Mouse (Mus musculus) heart, postnatal 10 days (tissue): ENCODE data around the gene Map2k3. TPM values are rescaled to one million over a fixed set of nuclear protein-coding genes. Genes with fewer than 3 reads are reported as not detected.
"Not testable (repeated sequence)": the region's sequence is repeated elsewhere in the genome, so short reads cannot be mapped to it uniquely, and the experiment has no call there.

Experiments used
- DNase-seq, 2 experiments: peaks; one replicate each; pipeline ENCODE4 v3.0.0; 2021
- intact Hi-C: fragments of 180-260 bp; cut with DNase I; formaldehyde crosslinking; loops from one replicate; pipeline ENCODE4 v1.15.1; 2025
- total RNA-seq, 2 experiments: library from RNA; stranded (reverse); gene quantifications; 2 replicates each; pipeline ENCODE4 v1.2.3; 2021

The Map2k3 gene
- 10 to 100 TPM; 56.2 to 57.1 TPM for total RNA-seq

DNA sequence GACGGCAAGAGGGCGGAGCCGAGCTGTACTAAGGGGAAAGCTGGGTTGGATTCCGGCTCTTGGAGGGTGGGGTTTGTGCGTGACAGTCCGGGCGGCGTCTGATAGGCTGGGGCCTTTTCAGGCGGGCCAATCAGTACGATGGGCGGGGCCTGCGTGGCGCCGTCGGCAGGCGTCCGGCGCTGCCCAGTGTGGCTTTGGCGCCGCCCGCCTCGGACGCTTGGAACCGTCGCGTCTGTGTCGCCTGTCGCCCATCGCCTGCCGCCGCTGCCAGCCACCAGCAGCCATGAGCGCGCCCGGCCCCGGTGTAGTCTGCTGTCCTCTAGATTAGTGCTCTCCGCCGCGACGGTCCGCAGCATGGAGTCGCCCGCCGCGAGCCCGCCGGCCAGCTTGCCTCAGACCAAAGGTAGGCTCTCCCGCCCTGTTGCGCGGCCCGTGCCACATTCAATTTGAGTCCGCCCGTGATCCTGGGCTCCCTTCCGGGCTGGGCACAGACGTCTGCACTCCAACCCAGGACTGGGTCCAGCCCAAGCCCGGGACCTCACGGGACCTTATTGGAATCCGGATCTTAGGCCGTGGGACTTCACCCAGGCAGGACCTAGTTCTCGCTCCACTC is at the start of gene Map2k3:
Map2k3 (plus strand) TSS at position 165 of the 613 bp plus-strand sequence.
- intact Hi-C loops = loop anchor here (2.0 to 10.0 kb wide), 2 partner anchors 53 to 333 kb away; partner anchors contain the start of genes Aldh3a2 and Tmem11
- DNase-seq = peak; percentile 98

DNA sequence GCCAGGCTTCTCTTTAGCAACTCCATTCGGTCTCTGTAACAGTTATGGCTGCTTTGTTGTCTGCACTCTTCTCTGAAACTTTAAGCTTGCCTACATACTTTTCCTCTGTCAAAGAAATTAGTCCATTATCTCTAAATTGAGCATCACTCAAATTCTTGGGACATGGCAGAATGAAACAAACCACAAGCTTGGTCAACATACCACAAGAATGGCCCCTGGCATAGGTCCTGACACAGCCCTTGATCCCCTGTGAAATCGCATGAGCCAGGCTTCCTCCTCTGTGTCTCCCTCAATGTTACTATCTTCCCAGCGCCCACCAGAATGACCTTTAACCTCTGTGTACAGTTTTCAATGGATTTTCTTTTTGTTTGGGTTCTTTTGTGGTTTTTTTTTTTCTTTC is 49.4 kb upstream of the Map2k3 start:
- intact Hi-C loops = no loop called here
- DNase-seq = no peak

DNA sequence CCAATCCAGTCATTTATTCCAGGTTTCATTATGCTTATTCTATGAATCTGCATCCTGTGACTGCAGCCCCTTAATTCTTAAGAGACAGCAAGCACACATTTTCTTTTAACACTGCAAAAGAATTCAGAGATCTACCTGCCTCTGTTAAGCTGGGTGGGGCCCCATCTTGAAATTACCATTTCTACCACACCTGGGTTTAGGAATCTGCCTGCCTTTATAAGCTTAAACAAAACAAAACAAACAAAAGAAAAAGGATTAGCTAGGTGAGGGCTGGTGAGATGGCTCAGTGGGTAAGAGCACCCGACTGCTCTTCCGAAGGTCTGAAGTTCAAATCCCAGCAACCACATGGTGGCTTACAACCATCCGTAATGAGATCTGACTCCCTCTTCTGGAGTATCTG is 44.8 kb upstream of the Map2k3 start:
- intact Hi-C loops, DNase-seq: not testable (repeated sequence)

DNA sequence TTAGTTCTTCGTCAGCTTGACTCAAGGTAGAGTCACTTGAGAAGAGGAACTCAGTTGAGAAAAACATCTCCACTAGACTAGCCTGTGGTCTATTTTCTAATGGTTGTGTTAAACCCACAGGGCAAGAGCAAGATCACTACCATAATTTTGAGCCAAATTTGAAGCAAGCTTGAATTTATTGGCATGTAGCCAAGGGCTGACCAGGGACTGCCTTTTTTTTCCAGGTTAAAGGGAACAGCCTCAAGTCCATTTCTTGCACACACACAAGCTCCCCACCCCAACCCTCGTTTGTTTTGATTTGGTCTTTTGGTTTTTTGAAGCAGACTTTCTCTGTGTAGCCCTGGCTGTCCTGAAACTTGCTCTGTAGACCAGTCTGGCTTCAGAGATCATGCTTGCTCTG is 42.0 kb upstream of the Map2k3 start:
- intact Hi-C loops = no loop called here
- no peak for DNase-seq

DNA sequence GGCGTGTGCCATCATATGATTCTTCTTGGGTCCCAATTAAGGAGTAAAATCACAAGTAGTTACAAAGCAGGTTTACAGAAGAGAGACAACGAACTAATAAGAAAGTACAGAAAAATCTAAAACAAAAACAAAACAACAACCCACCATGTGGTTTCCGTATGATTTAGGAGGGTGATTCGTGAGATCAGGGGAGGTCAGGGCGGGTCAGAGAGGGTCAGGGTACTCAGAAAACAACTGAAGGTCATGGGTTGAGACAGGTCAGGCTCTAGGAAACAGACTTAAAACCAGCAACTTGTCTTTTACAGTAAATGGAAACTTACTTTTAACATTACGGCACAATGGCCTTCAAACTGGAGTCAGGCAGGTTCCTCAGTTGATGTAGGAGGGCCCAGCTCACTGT is 41.5 kb upstream of the Map2k3 start:
- intact Hi-C loops = no loop called here
- DNase-seq = no peak

DNA sequence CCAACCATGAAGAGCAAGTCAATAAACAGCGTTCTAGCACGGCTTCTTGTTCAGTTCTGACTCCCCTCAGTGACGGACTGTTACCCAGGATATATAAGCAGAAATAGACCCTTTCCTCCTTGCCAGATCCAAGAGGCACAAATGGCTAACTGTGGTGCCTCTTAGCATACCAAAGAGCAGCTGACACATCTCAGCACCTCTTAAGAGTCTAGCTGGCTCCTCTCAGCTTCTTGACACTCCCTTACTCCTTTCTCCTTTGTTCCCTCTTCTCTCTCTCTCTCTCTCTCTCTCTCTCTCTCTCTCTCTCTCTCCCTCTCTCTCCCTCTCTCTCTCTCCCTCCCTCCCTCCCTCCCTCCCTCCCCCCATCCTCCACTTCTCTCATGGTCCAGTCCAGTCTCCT is 41.1 kb upstream of the Map2k3 start:
- DNase-seq = no peak
- intact Hi-C loops = no loop called here

DNA sequence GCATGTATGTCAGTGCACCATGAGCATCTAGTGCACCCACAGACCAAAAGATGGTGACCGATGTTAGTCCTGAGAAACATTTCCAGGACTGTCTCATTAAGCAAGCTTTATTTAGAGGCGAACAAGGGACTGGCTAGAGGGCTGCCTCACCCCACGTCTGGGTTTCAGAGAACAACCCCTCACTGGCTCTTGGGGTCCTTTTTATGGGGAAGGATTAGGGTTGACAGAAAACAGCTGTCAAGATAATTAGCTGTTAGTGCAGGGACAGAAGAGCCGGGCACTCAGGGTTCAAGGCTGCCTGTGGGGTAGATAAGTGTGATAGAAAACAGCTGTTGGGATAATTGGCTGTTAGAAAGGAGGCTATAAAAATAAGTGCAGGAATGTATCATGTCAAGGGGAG is 35.9 kb upstream of the Map2k3 start:
- intact Hi-C loops = no loop called here
- DNase-seq = no peak

DNA sequence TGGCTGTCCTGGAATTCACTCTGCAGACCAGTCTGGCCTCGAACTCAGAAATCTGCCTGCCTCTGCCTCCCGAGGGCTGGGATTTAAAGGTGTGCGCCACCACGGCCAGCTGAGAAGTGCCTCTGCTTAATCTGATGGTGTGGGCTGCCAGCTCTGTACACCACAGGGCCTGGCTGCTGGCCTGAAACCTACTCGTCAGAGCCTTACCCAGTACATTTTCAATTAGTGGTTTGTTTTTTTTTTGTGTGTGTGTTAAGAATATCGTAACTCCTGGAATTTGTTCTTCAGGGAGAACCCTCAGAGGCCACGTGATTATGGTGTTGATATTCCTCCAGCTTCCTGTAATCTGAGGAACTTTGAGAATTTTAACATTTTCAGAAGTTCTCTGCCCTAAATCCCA is 29.8 kb upstream of the Map2k3 start:
- no peak for DNase-seq
- intact Hi-C loops = no loop called here

DNA sequence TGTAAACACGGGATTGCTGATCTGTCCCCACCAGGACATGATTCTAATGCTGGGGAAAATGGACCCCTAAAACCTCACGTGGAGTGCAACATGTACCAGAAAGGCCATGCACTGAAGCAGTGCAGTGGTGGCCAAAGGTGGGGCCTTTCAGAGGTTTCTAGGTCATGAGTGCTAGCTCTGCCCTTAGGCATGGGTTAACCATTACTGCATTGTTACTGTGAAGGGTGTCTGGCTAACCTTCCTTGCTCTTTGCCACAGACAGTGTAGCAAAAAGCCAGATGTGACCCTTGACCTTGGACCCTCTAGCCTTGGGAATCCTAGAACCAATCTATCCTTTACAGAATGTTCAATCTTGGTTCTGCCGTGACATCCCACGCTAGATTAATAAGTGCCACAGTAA is 29.3 kb upstream of the Map2k3 start:
- intact Hi-C loops = no loop called here
- no peak for DNase-seq

DNA sequence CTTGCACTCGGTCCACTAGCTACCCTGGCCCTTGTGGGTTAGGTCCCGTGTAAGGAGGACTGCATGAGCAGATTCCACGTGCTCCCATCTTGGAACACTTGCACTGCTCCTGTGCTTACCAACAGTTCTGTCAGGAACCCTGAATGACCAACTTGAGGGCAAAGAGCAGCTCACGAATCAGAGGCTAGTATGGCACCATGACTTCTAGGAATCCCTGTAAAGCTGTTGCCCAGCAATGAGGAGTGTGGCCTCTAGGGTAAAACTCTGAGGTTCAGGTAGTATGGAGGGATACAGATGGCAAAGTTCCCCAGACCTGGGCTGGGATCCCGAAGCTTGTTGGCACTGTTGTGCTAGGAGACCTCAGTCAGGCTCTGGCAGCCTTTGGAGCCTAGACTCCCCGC is 28.2 kb upstream of the Map2k3 start:
- DNase-seq = no peak
- intact Hi-C loops = no loop called here

DNA sequence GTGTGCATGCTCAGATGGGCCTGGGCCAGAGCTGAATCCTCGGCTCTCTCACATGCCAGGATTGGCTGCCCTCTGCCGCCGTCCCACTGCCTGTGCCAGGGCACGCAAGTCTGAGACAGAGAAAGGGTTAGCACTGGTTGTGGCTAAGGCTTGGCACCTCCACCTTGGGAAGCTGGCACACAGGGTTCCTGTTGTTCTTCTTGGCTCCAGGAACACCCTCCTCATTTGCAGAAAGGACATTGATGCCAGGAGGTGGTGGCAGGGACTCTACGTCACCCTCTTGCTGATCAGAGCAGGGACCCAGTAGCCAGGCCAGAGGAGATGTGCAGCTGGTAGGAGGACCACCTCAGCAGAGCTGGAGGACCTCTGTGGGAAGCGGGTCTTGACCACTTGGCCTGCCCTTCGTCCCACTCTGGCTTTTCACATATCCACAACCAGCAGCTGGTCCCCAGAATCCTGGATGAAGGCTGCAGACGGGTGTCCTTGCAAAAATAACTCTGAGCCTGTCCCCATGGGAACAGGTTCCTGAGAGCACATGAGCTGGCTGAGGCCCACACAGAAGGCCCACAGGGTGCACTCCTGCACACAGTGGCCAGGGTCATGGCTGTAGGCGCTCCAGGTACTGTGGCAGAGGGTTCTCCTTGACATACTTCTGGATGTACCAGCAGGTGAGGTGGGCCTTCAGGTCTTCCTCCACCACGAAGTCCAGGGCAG is 26.3 kb upstream of the Map2k3 start:
- DNase-seq = no peak
- intact Hi-C loops = no loop called here

DNA sequence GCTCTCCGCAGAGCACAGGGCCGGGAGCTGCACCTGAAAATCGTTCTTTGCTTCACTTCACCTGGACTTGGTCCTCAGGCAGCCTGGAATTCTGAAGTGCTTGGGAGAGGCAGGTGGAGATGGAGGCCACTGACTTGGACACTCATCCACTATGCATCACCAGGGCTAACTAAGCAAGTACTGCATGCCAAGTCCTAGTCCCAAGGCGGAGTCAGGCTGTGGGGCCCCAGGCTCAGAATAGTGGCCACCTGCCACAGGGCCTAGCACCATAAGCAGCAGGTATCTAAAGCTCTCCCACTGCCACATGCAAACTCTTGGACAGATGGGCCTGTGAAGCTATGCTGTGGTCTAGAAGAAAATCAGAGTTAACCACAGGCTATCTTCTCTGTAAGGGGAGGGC is 25.4 kb upstream of the Map2k3 start:
- intact Hi-C loops = no loop called here

DNA sequence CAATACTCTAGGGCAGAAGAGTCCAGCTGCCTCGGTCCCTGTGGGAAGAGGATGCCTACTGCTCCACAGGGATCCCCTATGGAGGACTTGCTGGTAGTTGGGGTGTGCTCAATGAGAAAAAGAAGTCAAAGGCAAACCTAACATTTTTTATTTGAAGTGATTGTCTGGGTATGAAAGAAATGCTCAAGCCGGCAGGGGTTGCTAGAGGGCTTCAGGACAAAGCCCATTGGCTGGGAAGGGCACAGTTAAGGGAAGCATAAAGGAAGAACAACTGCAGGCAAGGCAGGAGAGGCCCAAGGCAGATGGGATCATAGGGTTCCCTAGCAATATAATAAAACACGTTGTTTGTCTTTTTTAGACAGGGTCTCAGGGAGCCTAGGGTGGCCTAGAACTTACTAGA is 23.8 kb upstream of the Map2k3 start:
- intact Hi-C loops = no loop called here
- peak in 1 of 2 experiments; percentile 28 for DNase-seq

More for the DNA sequence above, 25.4 kb upstream of the Map2k3 start:
- no peak for DNase-seq

DNA sequence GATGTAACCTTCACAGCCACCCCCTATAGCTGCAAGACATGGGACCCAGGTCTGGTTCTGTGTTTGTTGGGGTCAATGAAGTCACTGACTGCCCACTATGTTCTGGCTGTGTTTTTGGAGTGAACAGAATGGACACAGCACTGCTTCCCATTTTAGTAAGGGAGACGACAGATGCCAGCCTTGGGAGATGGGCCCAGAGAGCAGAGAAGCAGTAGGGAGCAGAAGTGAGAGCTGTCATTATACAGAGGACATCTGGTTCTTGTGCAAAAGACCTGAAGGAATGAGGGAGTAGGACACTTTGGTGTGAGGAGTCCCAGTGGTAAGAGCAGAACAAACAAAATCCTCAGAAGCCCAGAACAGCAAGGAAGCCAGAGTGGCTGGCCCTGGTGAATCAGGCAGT is 22.2 kb upstream of the Map2k3 start:
- intact Hi-C loops = loop anchor here (5.0 kb wide), 1 partner anchor 183 kb away; no protein-coding TSS in a partner anchor
- no peak for DNase-seq

DNA sequence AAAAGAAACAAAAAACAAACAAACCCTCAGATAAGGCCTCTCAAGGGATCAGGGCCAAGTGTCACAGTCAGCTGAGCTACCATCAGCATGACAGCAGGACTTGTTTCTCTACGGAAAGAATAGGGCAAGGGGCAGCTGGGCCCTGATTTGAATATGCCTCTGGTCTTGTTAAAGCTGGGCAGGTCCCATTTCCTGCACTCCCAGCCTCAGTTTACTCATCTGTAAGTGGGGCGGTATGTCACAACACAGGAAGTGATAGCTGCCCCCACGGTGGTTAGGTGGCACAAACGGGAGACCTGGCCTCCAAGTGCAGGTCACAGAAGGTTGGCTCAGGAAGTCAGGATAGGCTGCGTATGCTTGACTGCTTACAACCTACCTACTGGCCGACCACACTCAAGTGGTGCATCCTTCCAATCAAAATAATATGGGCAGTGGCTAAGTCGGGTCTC is 19.3 kb upstream of the Map2k3 start:
- no peak for DNase-seq
- intact Hi-C loops = loop anchor here (2.0 to 5.0 kb wide), 2 partner anchors 32 to 180 kb away; no protein-coding TSS in a partner anchor

DNA sequence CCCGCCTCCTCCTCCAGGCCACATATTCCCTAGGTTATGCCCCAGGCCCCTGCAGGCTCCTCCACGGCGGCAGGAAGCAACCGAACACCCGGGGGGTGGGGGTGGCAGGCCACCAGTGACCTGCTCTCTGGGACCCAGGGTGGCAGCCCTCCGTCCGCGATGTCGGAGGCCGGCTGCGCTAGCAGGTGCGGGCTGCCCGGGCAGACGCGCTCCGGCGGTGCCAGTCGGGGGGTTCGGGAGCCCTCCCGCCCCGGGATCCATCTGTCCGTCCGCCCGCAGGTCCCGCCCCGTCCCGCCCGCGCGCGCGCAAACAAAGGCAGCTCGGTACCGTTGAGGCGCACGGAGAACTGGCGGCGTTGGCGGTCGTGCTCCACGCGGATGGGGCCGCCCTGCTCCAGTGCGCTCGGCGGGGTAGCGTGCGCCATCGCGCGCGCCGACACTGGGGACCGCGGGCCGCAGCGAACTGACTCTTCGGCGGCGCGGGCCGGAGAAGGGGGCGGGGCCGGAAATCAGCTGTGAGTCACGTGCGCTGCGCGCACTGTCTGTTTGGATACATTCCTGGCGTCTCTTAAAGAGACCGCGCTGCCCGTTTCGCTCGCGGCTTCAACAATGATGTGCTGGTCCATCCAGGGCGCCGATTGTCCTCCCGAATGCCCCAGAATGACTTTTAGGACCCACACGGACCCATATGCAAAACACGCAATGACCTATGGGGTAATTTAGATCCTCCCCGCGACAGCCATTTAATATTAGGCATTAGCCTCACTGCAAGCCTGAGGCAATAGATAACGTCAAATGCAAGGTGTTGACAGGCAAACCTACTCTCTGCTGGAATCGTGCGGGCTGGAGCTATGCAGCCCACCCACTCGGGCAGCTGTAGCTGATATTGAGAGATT is 18.3 kb upstream of the Map2k3 start:
- peak; percentile 95 to 96 for DNase-seq
- intact Hi-C loops = loop anchor here (2.0 to 5.0 kb wide), 2 partner anchors 33 to 179 kb away; no protein-coding TSS in a partner anchor

DNA sequence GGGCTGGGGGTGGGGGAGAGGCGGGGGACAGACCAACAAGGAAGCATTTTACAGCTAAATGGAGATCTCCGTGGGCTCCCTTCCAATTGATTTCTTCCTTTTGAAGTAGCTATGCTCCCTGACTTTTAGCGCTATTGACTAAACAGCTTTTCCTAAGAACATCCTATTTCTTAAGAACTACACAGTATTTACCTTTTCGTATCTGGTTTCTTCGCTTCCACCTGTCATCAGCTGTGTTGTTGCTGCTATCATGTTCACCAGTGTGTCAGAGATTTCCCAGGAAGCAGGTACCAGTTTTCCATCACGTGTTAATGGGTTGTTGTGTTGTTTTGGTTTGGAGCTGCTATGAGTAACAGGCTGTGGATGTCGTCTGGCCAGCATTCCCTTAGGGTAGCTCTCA is 17.3 kb upstream of the Map2k3 start, which contains the start of gene Natd1:
Natd1 (minus strand) TSS at position 260 of the 400 bp plus-strand sequence.
- peak in 1 of 2 experiments; percentile 24 for DNase-seq
- intact Hi-C loops = loop anchor here (5.0 kb wide), 1 partner anchor 178 kb away; no protein-coding TSS in a partner anchor

DNA sequence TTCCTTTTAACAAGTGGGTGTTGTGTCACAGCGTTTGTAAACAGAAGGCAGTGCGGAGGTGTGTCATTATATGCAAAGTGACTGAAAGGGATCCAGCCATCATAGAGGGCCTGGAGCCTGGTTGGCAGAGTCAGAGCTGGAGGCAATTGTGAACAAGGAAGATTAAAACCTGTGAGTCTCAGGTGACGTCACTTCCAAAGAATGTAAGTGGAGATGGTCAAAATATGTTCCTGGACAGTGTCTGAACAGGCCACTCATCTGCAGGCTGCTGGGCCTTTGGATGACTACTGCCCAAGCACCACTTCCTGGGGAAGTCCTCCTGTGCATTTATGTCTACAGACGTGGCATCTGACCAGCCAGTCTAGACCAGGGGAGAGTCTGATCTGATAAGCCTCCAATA is 16.6 kb upstream of the Map2k3 start:
- DNase-seq = no peak
- intact Hi-C loops = no loop called here

DNA sequence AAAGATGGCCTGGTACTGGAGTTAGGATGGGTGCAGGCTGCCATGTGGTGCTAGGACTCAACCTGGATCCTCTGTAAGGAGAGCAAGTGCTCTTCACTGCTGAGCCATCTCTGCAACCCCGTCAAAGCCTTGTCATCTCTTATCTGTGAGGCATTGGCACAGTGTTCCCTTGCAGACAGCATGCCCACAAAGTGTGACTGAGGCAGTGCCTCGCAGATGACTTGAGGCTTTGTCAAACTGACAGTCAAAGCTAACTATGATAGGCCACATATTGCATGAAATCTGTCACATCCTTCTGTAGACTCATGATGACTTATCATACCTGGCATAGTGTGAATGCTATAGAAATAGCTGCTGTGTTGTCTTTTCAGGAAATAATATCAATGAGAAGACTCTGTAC is 11.8 kb upstream of the Map2k3 start:
- DNase-seq = no peak
- intact Hi-C loops = no loop called here

DNA sequence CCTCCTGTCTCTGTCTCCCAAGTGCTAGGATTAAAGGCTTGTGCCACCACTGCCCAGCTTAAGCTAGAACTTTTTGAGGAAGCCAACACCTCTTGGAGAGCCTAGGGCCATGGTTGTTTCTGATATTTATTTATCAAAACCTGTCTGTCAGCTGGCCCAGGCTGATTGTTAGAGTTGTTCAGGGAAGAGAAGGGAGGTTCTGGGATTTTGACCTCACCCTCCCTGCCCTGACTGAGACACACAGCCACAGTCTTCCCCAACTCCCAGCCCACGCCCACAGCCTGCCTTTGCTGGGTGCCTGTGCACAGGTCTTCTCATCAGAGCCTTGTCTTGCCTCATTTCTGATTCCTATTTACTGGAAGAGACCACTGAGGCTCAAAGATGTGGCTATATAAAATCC is 9.6 kb upstream of the Map2k3 start:
- DNase-seq = no peak
- intact Hi-C loops = no loop called here

DNA sequence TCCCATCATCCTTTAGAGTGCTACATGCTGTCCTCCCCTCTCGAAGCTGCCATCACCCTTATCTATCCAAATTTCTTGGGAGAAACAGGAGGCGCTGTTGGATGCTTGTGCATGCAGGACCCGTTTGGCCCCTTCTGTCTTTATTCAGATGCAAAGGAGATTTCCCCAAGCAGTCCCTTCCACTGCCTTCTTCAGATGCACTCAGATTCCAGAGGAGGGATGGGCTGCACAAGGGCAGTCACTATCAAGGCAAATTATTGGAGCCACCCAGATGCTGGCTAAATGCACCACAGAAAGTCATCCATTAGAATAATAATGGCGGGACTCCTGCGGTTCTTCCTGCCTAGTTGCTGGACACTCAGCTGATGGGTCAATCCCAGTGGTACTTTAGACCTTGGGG is 8.9 kb upstream of the Map2k3 start:
- no peak for DNase-seq
- intact Hi-C loops = no loop called here
